In genomic region chr2:32700966-32701743, GRCm38 (mm10) we compare ENCODE assay signal across 26 mouse cellular contexts. TPM values are rescaled to one million over a fixed set of nuclear protein-coding genes. Genes with fewer than 3 reads are reported as not detected.
DNase-seq lines count a peak whose midpoint lies in the region; ATAC-seq and TF ChIP-seq lines count a peak whose summit lies in the region.
"Had no signal": no experiment of that assay in that cellular context is flagged by ENCODE, and none has a peak within 500 bp of the region (broad histone marks: within the 10 kb centered on the region; RNA-seq: fewer than 3 reads in every experiment).

No protein-coding gene starts in this region.

- peak; percentile 80 for ATAC-seq in liver, embryonic 16.5 days (ENCODE audit: low read depth)
- ATAC-seq in erythroblast, adult 5-6 weeks (replicated peaks; ENCODE audit: low FRiP score, poor library complexity, severe bottlenecking), result no peak
- ATAC-seq in stomach, postnatal 0 days (ENCODE audit: low FRiP score, low TSS enrichment), result no peak
- ATAC-seq: inflammation-experienced regulatory T-cells, adult 6 months had no signal

- H3K27ac ChIP-seq in embryonic facial prominence, embryonic 10.5 days (replicated peaks), result 0 out of 2 replicates have a peak overlapping the region, but pooled peaks have one; percentile 24
- peak overlapping the region; percentile 74 for H3K27ac ChIP-seq in liver, embryonic 16.5 days (ENCODE audit: low read length)
- H3K27ac ChIP-seq in stomach, postnatal 0 days (replicated peaks), result no peak overlapping the region
- H3K27ac ChIP-seq: hindbrain, embryonic 13.5 days; kidney, postnatal 0 days; limb, embryonic 13.5 days; lung, embryonic 15.5 days; neural tube, embryonic 12.5 days had no signal

- H3K4me3 ChIP-seq in embryonic facial prominence, embryonic 10.5 days, result no peak overlapping the region
- H3K4me3 ChIP-seq in liver, embryonic 16.5 days (ENCODE audit: low read depth, low read length), result peak overlapping the region; percentile 6; the same call in 1 of the 2 replicates
- H3K4me3 ChIP-seq in stomach, postnatal 0 days (ENCODE audit: low read depth, low read length), result no peak overlapping the region
- H3K4me3 ChIP-seq: hindbrain, embryonic 13.5 days; limb, embryonic 13.5 days; lung, embryonic 15.5 days; neural tube, embryonic 12.5 days had no signal

- no peak overlapping the region for H3K9ac ChIP-seq in liver, embryonic 16.5 days (ENCODE audit: low read depth, low read length)
- no peak overlapping the region for H3K9ac ChIP-seq in stomach, postnatal 0 days (ENCODE audit: low read length)
- H3K9ac ChIP-seq: hindbrain, embryonic 13.5 days; limb, embryonic 13.5 days; lung, embryonic 15.5 days; neural tube, embryonic 12.5 days had no signal

- 88% methylated on average over 14 of the region's 14 CpGs for WGBS in embryonic facial prominence, embryonic 10.5 days
- WGBS in liver, embryonic 16.5 days (ENCODE audit: insufficient replicate concordance), result 67% methylated on average over 14 of the region's 14 CpGs
- WGBS in stomach, postnatal 0 days, result 74% methylated on average over 14 of the region's 14 CpGs

- TF ChIP-seq CTCF in stomach, postnatal 0 days (IDR thresholded peaks at IDR 0.05; ENCODE audit: low read depth), result no peak

- no peaks in the 10 kb centered on the region for H3K27me3 ChIP-seq in embryonic facial prominence, embryonic 10.5 days (replicated peaks; ENCODE audit: low read depth, poor library complexity, severe bottlenecking)
- H3K27me3 ChIP-seq in liver, embryonic 16.5 days (ENCODE audit: control insufficient read depth, insufficient read depth, low read depth, low read length), result no peaks in the 10 kb centered on the region
- no peaks in the 10 kb centered on the region for H3K27me3 ChIP-seq in stomach, postnatal 0 days (ENCODE audit: control insufficient read depth, insufficient read depth, low read length)
- H3K27me3 ChIP-seq: hindbrain, embryonic 13.5 days; limb, embryonic 13.5 days; lung, embryonic 15.5 days; neural tube, embryonic 12.5 days had no signal

- H3K36me3 ChIP-seq in embryonic facial prominence, embryonic 10.5 days (replicated peaks), result peaks cover 46% of the 10 kb centered on the region
- H3K36me3 ChIP-seq in liver, embryonic 16.5 days (ENCODE audit: control insufficient read depth, insufficient read depth), result peaks cover 6% of the 10 kb centered on the region
- H3K36me3 ChIP-seq in stomach, postnatal 0 days (ENCODE audit: control insufficient read depth, insufficient read depth, low read length), result peaks cover 8% of the 10 kb centered on the region; the same call in 1 of the 2 replicates

- H3K4me2 ChIP-seq in liver, embryonic 16.5 days (ENCODE audit: low read depth, low read length), result peak overlapping the region; percentile 30
- no peak overlapping the region for H3K4me2 ChIP-seq in stomach, postnatal 0 days (replicated peaks; ENCODE audit: low read depth)
- H3K4me2 ChIP-seq: hindbrain, embryonic 13.5 days; limb, embryonic 13.5 days; lung, embryonic 15.5 days; neural tube, embryonic 12.5 days had no signal

- DNase-seq in kidney, adult 9 months, result peak; percentile 67
- no peak for DNase-seq in kidney, postnatal 10 days
- DNase-seq in R1 (ENCODE audit: low read depth, low spot score), result peak; percentile 46
- no peak for DNase-seq in embryonic facial prominence, embryonic 10.5 days (ENCODE audit: low spot score)
- no peak for DNase-seq in stomach, postnatal 0 days (ENCODE audit: low spot score)
- DNase-seq: adrenal gland, postnatal 25 days; cerebellum, adult 9-10 months; gastrocnemius, postnatal 25 days; heart, adult 18-20 months; layer of hippocampus, adult 9-11 months; lung, postnatal 36 days; midbrain, embryonic 14.5 days; retina, postnatal 1 day; thymus, postnatal 25 days had no signal

- no peaks in the 10 kb centered on the region for H3K9me3 ChIP-seq in embryonic facial prominence, embryonic 10.5 days
- H3K9me3 ChIP-seq in liver, embryonic 16.5 days (replicated peaks; ENCODE audit: control insufficient read depth, low read length), result no peaks in the 10 kb centered on the region
- no peaks in the 10 kb centered on the region for H3K9me3 ChIP-seq in stomach, postnatal 0 days (ENCODE audit: control insufficient read depth, low read length)
- H3K9me3 ChIP-seq: hindbrain, embryonic 13.5 days; limb, embryonic 13.5 days; lung, embryonic 15.5 days; neural tube, embryonic 12.5 days had no signal

- TF ChIP-seq EP300 in stomach, postnatal 0 days (optimal IDR thresholded peaks at IDR 0.05), result no peak

- peaks cover 4% of the 10 kb centered on the region for H3K4me1 ChIP-seq in embryonic facial prominence, embryonic 10.5 days
- peaks cover 5% of the 10 kb centered on the region; the same call in 1 of the 2 replicates for H3K4me1 ChIP-seq in liver, embryonic 16.5 days (ENCODE audit: control insufficient read depth, low read depth, low read length)
- H3K4me1 ChIP-seq in stomach, postnatal 0 days (replicated peaks; ENCODE audit: control insufficient read depth, insufficient read depth), result no peaks in the 10 kb centered on the region
- H3K4me1 ChIP-seq: hindbrain, embryonic 13.5 days; limb, embryonic 13.5 days; neural tube, embryonic 12.5 days had no signal

RNA-seq across cellular contexts. Expression of gene Fpgs, which starts 2.8 kb away (rescaled TPM):
- polyA plus RNA-seq in embryonic facial prominence, embryonic 10.5 days (2016; fragmentation: Nextera tagmentation; extraction: Ambion mirVana), result 33.5 and 35.5 TPM in 2 replicates
- 49.7 and 56.2 TPM in 2 replicates for polyA plus RNA-seq in liver, embryonic 16.5 days (2015; fragmentation: Nextera tagmentation; extraction: Ambion mirVana)
- total RNA-seq in erythroblast, adult 5-6 weeks (2015; ENCODE audit: low replicate concordance), result 1.3 and 4.0 TPM in 2 replicates
- total RNA-seq in erythroblast, adult 5-6 weeks (2017; ENCODE audit: low replicate concordance), result 2.1 and 6.6 TPM in 2 replicates
- polyA plus RNA-seq in stomach, postnatal 0 days (2015; fragmentation: Nextera tagmentation; extraction: Ambion mirVana), result 15.1 and 17.3 TPM in 2 replicates

RNA-seq across cellular contexts. Expression of gene Cdk9, which starts 11.7 kb away (rescaled TPM):
- polyA plus RNA-seq in embryonic facial prominence, embryonic 10.5 days (2016; fragmentation: Nextera tagmentation; extraction: Ambion mirVana), result 130 and 135 TPM in 2 replicates
- 40.2 and 43.8 TPM in 2 replicates for polyA plus RNA-seq in liver, embryonic 16.5 days (2015; fragmentation: Nextera tagmentation; extraction: Ambion mirVana)
- 15.0 and 25.9 TPM in 2 replicates for total RNA-seq in erythroblast, adult 5-6 weeks (2015; ENCODE audit: low replicate concordance)
- total RNA-seq in erythroblast, adult 5-6 weeks (2017; ENCODE audit: low replicate concordance), result 18.1 and 19.5 TPM in 2 replicates
- 55.8 and 57.8 TPM in 2 replicates for polyA plus RNA-seq in stomach, postnatal 0 days (2015; fragmentation: Nextera tagmentation; extraction: Ambion mirVana)

RNA-seq across cellular contexts. Expression of gene Sh2d3c, which starts 19.7 kb away (rescaled TPM):
- 27.1 and 27.5 TPM in 2 replicates for polyA plus RNA-seq in embryonic facial prominence, embryonic 10.5 days (2016; fragmentation: Nextera tagmentation; extraction: Ambion mirVana)
- polyA plus RNA-seq in liver, embryonic 16.5 days (2015; fragmentation: Nextera tagmentation; extraction: Ambion mirVana), result 7.1 and 8.6 TPM in 2 replicates
- total RNA-seq in erythroblast, adult 5-6 weeks (2015; ENCODE audit: low replicate concordance), result 15.4 and 23.2 TPM in 2 replicates
- total RNA-seq in erythroblast, adult 5-6 weeks (2017; ENCODE audit: low replicate concordance), result 5.2 and 6.4 TPM in 2 replicates
- 7.7 and 8.4 TPM in 2 replicates for polyA plus RNA-seq in stomach, postnatal 0 days (2015; fragmentation: Nextera tagmentation; extraction: Ambion mirVana)

RNA-seq across cellular contexts. Expression of gene 6330409D20Rik, which starts 39.7 kb away (rescaled TPM):
- polyA plus RNA-seq in embryonic facial prominence, embryonic 10.5 days (2016; fragmentation: Nextera tagmentation; extraction: Ambion mirVana), result 0.52 and 0.57 TPM in 2 replicates
- polyA plus RNA-seq in liver, embryonic 16.5 days (2015; fragmentation: Nextera tagmentation; extraction: Ambion mirVana), result not detected in 2 replicates
- total RNA-seq in erythroblast, adult 5-6 weeks (2015; ENCODE audit: low replicate concordance), result not detected in 2 replicates
- total RNA-seq in erythroblast, adult 5-6 weeks (2017; ENCODE audit: low replicate concordance), result not detected in 2 replicates
- polyA plus RNA-seq in stomach, postnatal 0 days (2015; fragmentation: Nextera tagmentation; extraction: Ambion mirVana), result not detected in 2 replicates
- total RNA-seq: adrenal gland, postnatal 25 days; common myeloid progenitor, adult 5-6 weeks; gastrocnemius, postnatal 25 days; heart, adult 18-20 months; heart, postnatal 25 days; megakaryocyte-erythroid progenitor cell, adult 5-6 weeks had no signal
- polyA plus RNA-seq: C2C12; kidney, postnatal 0 days had no signal

RNA-seq across cellular contexts. Expression of gene Eng, which starts 54.8 kb away (rescaled TPM):
- polyA plus RNA-seq in embryonic facial prominence, embryonic 10.5 days (2016; fragmentation: Nextera tagmentation; extraction: Ambion mirVana), result 23.7 and 25.5 TPM in 2 replicates
- 25.9 and 29.3 TPM in 2 replicates for polyA plus RNA-seq in liver, embryonic 16.5 days (2015; fragmentation: Nextera tagmentation; extraction: Ambion mirVana)
- total RNA-seq in erythroblast, adult 5-6 weeks (2015; ENCODE audit: low replicate concordance), result 4.0 and 6.7 TPM in 2 replicates
- 1.5 and 3.2 TPM in 2 replicates for total RNA-seq in erythroblast, adult 5-6 weeks (2017; ENCODE audit: low replicate concordance)
- 23.0 and 23.3 TPM in 2 replicates for polyA plus RNA-seq in stomach, postnatal 0 days (2015; fragmentation: Nextera tagmentation; extraction: Ambion mirVana)
- polyA plus RNA-seq: inflammation-experienced regulatory T-cells, adult 6 months had no signal

Comparison
In these comparisons a context has a peak if more than half of its experiments do, and no peak if none do; other contexts are left out.
1. DNase-seq: peak in kidney, adult 9 months (single experiment) and R1 (single experiment); none in kidney, postnatal 10 days (single experiment), embryonic facial prominence, embryonic 10.5 days (single experiment) and stomach, postnatal 0 days (single experiment).